Mouse (Mus musculus) common myeloid progenitor, adult 5-6 weeks (primary cell): ENCODE data around the gene Shroom3. TPM values are rescaled to one million over a fixed set of nuclear protein-coding genes. Genes with fewer than 3 reads are reported as not detected.
A peak's percentile ranks its signal among the peaks of the same experiment; 100 is the strongest.

Experiments used
- ATAC-seq: replicated peaks from 2 replicates; pipeline ENCODE4 v1.8.0; 2016; ENCODE audit warnings: low read depth, mild to moderate bottlenecking, moderate TSS enrichment, inconsistent platforms; ENCODE audit not compliant: poor library complexity, severe bottlenecking
- total RNA-seq: library from RNA; stranded (forward); fragments of 200-1000, 187-1606 nt; gene quantifications from 2 replicates; pipeline ENCODE4 v1.2.3, GENCODE M21; 2017

Shroom3 gene
- total RNA-seq, 1 experiment from 2014 or later, result 0.05 TPM

GRCm38 (mm10) chr5:92951079-92951478 is 267.8 kb downstream of the Shroom3 start:
- ATAC-seq, result no peak

GRCm38 (mm10) chr5:92953865-92954264 is 270.6 kb downstream of the Shroom3 start:
- no peak for ATAC-seq

GRCm38 (mm10) chr5:92954323-92954722 is 271.1 kb downstream of the Shroom3 start:
- ATAC-seq, result peak; percentile 76

- no peak; the same call in 1 of the 2 replicates for ATAC-seq
These were observed 271.7 kb downstream of the Shroom3 start for GRCm38 (mm10) chr5:92954827-92955475.

- no peak for ATAC-seq
These were observed 276.1 kb downstream of the Shroom3 start for GRCm38 (mm10) chr5:92959287-92959686.

- ATAC-seq, result no peak
These were observed 276.5 kb downstream of the Shroom3 start for GRCm38 (mm10) chr5:92959708-92960107.

GRCm38 (mm10) chr5:92961353-92961752 is 278.1 kb downstream of the Shroom3 start:
- ATAC-seq, result no peak

- no peak for ATAC-seq
These were observed 278.6 kb downstream of the Shroom3 start for GRCm38 (mm10) chr5:92961770-92962231.

- peak; percentile 74 for ATAC-seq
These were observed 281.5 kb downstream of the Shroom3 start for GRCm38 (mm10) chr5:92964691-92965090.

GRCm38 (mm10) chr5:92967143-92967542 is 283.9 kb downstream of the Shroom3 start:
- ATAC-seq, result no peak

GRCm38 (mm10) chr5:92967906-92968305 is 284.7 kb downstream of the Shroom3 start:
- no peak for ATAC-seq

GRCm38 (mm10) chr5:92969443-92969842 is 286.2 kb downstream of the Shroom3 start:
- ATAC-seq, result no peak

GRCm38 (mm10) chr5:92969926-92970325 is 286.7 kb downstream of the Shroom3 start:
- ATAC-seq, result no peak

GRCm38 (mm10) chr5:92970480-92970879 is 287.2 kb downstream of the Shroom3 start:
- no peak for ATAC-seq

- ATAC-seq, result no peak
These were observed 297.2 kb downstream of the Shroom3 start for GRCm38 (mm10) chr5:92980393-92980792.

- ATAC-seq, result no peak
These were observed 297.6 kb downstream of the Shroom3 start for GRCm38 (mm10) chr5:92980862-92981261.

GRCm38 (mm10) chr5:92982673-92983072 is 299.4 kb downstream of the Shroom3 start:
- ATAC-seq, result no peak

- no peak for ATAC-seq
These were observed 300.7 kb downstream of the Shroom3 start for GRCm38 (mm10) chr5:92983942-92984341.

- ATAC-seq, result no peak
These were observed 301.5 kb downstream of the Shroom3 start for GRCm38 (mm10) chr5:92984692-92985091.

- no peak for ATAC-seq
These were observed 302.2 kb downstream of the Shroom3 start for GRCm38 (mm10) chr5:92985391-92985790.

- ATAC-seq, result no peak
These were observed 303.7 kb downstream of the Shroom3 start for GRCm38 (mm10) chr5:92986651-92987610.
